Mouse (Mus musculus) lung, adult 2 months (tissue): ENCODE measurements around the gene Gnai2. TPM values are rescaled to one million over a fixed set of nuclear protein-coding genes. Genes with fewer than 3 reads are reported as not detected.

Experiments used
- DNase-seq: peaks from one replicate; pipeline ENCODE4 v3.0.0; 2022
- H3K4me1 ChIP-seq: fragments of 200-500 bp; 2 replicates; pipeline ENCODE4 v1.6.1; 2011; ENCODE audit warnings: low read length; ENCODE audit not compliant: control insufficient read depth, insufficient read depth
- H3K4me3 ChIP-seq: fragments of 200-500 bp; replicated peaks from 2 replicates; pipeline ENCODE3; 2011; ENCODE audit warnings: low read depth, mild to moderate bottlenecking, control low read depth, low read length; ENCODE audit errors: extremely low read depth
- CTCF ChIP-seq: fragments of 200-500 bp; IDR thresholded peaks from 2 replicates; pipeline ENCODE4 v1.5.1; 2011; ENCODE audit warnings: mild to moderate bottlenecking, low read length, control low read depth; ENCODE audit not compliant: insufficient read depth
- POLR2A ChIP-seq: fragments of 200-500 bp; IDR thresholded peaks from 2 replicates; pipeline ENCODE4 v1.6.1; 2011; ENCODE audit warnings: low read depth, mild to moderate bottlenecking, control low read depth, low read length, borderline replicate concordance; ENCODE audit errors: extremely low read depth
- WGBS: fragments of 180-500 bp; shearing (Covaris S2); methylation state at CpG from one replicate; pipeline ENCODE4 v1.1.7; 2018; 5-methylcytosine and 5-hydroxymethylcytosine counted together
- polyA plus RNA-seq: library from polyadenylated mRNA; depleted of rRNA; stranded (reverse); fragments of >200 nt; gene quantifications from 2 replicates; pipeline ENCODE4 v1.2.3, GENCODE M21; 2012

Gene Gnai2
- polyA plus RNA-seq, 1 experiment = 991 TPM

- Histone ChIP-seq H3K4me1 (peaks cover 22% of the 10 kb centered on the region), H3K4me3 (no peak within 1 kb of the TSS)
- DNase-seq = no peak
- TF ChIP-seq CTCF (no peak), POLR2A (peak; percentile 36; the same call in 1 of the 2 replicates)
- 43% methylated on average over 11 of the region's 12 CpGs for WGBS
Measured at GRCm38 (mm10) chr9:107608741-107609432, 26.3 kb downstream of the Gnai2 start, which contains the start of gene Sema3b. TSS of gene Sema3b (minus strand) at chr9:107609229.

- Histone ChIP-seq H3K4me1 (peaks cover 22% of the 10 kb centered on the region), H3K4me3 (no peak overlapping the region)
- 0 out of 2 replicates have a peak, but pooled peaks have one; percentile 14 for TF ChIP-seq POLR2A
- TF ChIP-seq CTCF = no peak
- 40% methylated on average over 9 of the region's 9 CpGs for WGBS
- peak; percentile 52 for DNase-seq
Measured at GRCm38 (mm10) chr9:107607653-107608245, 27.4 kb downstream of the Gnai2 start.

GRCm38 (mm10) chr9:107607036-107607435 lies 28.1 kb downstream of the Gnai2 start:
- 63% methylated on average over 2 of the region's 2 CpGs for WGBS
- Histone ChIP-seq H3K4me3 (peak overlapping the region; percentile 51), H3K4me1 (peaks cover 22% of the 10 kb centered on the region)
- DNase-seq = no peak
- TF ChIP-seq POLR2A (no peak), CTCF (no peak)

GRCm38 (mm10) chr9:107606591-107606990 lies 28.6 kb downstream of the Gnai2 start:
- peak overlapping the region; percentile 51 for H3K4me3 ChIP-seq
- peak; percentile 64; the same call in 1 of the 2 replicates for TF ChIP-seq POLR2A
- TF ChIP-seq CTCF = no peak
- H3K4me1 ChIP-seq = peaks cover 21% of the 10 kb centered on the region
- peak; percentile 59 for DNase-seq
- WGBS = 48% methylated on average over 9 of the region's 9 CpGs

- TF ChIP-seq CTCF = no peak
- no peak for TF ChIP-seq POLR2A
Measured at GRCm38 (mm10) chr9:107605041-107605661, 30.0 kb downstream of the Gnai2 start.

GRCm38 (mm10) chr9:107603251-107603650 lies 31.9 kb downstream of the Gnai2 start:
- no peak for TF ChIP-seq POLR2A
- TF ChIP-seq CTCF = no peak
- H3K4me3 ChIP-seq = no peak overlapping the region
- WGBS = 70% methylated on average over 6 of the region's 6 CpGs
- peaks cover 9% of the 10 kb centered on the region; the same call in 1 of the 2 replicates for H3K4me1 ChIP-seq
- no peak for DNase-seq

More at GRCm38 (mm10) chr9:107605041-107605661, 30.0 kb downstream of the Gnai2 start:
- Histone ChIP-seq H3K4me1 (peaks cover 14% of the 10 kb centered on the region; the same call in 1 of the 2 replicates), H3K4me3 (no peak overlapping the region)
- DNase-seq = peak; percentile 67
- 43% methylated on average over 23 of the region's 23 CpGs for WGBS

- WGBS = 4% methylated on average over 10 of the region's 10 CpGs
- peak; percentile 96 for DNase-seq
- peak; percentile 97 for TF ChIP-seq CTCF
- peak; percentile 21; the same call in 1 of the 2 replicates for TF ChIP-seq POLR2A
- H3K4me1 ChIP-seq = peaks cover 10% of the 10 kb centered on the region; the same call in 1 of the 2 replicates
- H3K4me3 ChIP-seq = no peak overlapping the region
Measured at GRCm38 (mm10) chr9:107602068-107602648, 33.0 kb downstream of the Gnai2 start.

- H3K4me3 ChIP-seq = no peak overlapping the region
- WGBS = 79% methylated on average over 11 of the region's 11 CpGs
- peaks cover 15% of the 10 kb centered on the region; the same call in 1 of the 2 replicates for H3K4me1 ChIP-seq
- TF ChIP-seq POLR2A = no peak
- TF ChIP-seq CTCF = no peak
- DNase-seq = no peak
Measured at GRCm38 (mm10) chr9:107601275-107601674, 33.9 kb downstream of the Gnai2 start.

GRCm38 (mm10) chr9:107600745-107601144 lies 34.4 kb downstream of the Gnai2 start:
- DNase-seq = no peak
- no peak for TF ChIP-seq POLR2A
- no peak for TF ChIP-seq CTCF
- peaks cover 15% of the 10 kb centered on the region; the same call in 1 of the 2 replicates for H3K4me1 ChIP-seq
- H3K4me3 ChIP-seq = no peak overlapping the region
- 76% methylated on average over 12 of the region's 12 CpGs for WGBS
